Mouse (Mus musculus): Measurements from ENCODE around the gene Rpl3.

DNA sequence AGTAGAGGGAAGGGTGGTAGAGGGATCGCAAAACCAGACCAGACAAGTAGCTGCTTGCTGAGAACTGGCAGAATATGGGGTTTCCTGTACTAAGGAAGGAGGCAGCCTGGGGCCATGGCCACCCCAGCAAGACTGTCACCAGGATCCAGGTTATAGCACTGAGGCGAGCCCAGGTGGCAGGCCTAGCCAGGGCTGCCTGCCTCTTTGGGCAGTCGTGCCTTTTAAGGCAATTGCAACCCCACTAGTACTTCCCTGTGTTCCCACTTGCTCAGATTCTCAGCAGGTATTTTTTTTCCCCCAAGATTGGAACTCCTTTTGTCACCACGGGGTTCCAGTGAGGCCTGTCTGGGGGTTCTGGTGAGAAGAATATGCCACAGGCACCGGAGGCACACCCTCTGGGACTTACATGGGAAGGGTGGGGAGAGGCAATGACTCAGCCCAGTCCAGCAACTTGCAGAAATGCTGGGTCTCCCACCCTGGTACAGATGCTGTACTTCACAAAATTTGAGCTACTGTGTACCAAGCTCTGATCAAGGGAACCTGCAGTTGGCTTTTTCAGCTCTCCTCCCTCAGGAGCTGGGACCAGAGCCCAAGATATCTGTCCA lies 15.8 kb downstream of the Rpl3 start:
- TF ChIP-seq POLR2A (IDR thresholded peaks at IDR 0.05; ENCODE audit: borderline replicate concordance, insufficient read depth, low read length) (no peak), CTCF (IDR thresholded peaks at IDR 0.05; ENCODE audit: borderline replicate concordance, insufficient read depth, low read depth, low read length) (no peak)

All from cerebellum, adult 2 months (tissue).